Mouse (Mus musculus) testis, adult 2 months (tissue): ENCODE measurements around the gene Eef2kmt.

ENCODE experiments used
- CTCF ChIP-seq: fragments of 200-500 bp; IDR thresholded peaks from 2 replicates; pipeline ENCODE4 v1.5.1; 2012; ENCODE audit warnings: low read depth, mild to moderate bottlenecking, inconsistent platforms, low read length, moderate library complexity; ENCODE audit not compliant: control insufficient read depth, insufficient read depth, insufficient replicate concordance
- POLR2A ChIP-seq: fragments of 200-500 bp; IDR thresholded peaks from 2 replicates; pipeline ENCODE4 v1.6.1; 2012; ENCODE audit warnings: low read depth, mild to moderate bottlenecking, inconsistent platforms, low read length, moderate library complexity; ENCODE audit not compliant: control insufficient read depth

DNA sequence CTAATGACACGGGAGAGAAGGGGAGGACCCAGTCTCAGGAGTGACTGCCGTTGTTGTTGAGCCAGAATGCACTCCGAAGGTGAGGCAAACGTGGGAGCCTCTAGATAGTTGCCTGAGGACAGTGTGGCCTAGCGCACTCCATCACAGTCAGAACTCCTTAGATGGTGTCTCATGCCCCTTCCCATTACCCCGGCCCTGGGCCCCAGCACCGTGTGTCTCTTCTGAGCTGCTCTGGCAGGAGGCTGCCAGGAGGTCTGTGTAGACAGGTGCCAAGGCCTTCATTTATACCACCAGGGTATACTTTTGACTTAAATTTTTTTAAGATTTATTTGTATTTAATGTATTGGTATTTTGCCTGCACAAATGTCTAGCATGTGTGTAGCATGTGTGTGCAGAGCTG is 8.1 kb upstream of the Eef2kmt start:
- no peak for TF ChIP-seq CTCF
- TF ChIP-seq POLR2A = no peak
